Mouse (Mus musculus): ENCODE results near the gene Bank1. TPM values are rescaled to one million over a fixed set of nuclear protein-coding genes. Genes with fewer than 3 reads are reported as not detected.

Gene Bank1
- total and polyA plus RNA-seq, 2 experiments from 2014 or later = 0.30 TPM; not detected in 1

DNA sequence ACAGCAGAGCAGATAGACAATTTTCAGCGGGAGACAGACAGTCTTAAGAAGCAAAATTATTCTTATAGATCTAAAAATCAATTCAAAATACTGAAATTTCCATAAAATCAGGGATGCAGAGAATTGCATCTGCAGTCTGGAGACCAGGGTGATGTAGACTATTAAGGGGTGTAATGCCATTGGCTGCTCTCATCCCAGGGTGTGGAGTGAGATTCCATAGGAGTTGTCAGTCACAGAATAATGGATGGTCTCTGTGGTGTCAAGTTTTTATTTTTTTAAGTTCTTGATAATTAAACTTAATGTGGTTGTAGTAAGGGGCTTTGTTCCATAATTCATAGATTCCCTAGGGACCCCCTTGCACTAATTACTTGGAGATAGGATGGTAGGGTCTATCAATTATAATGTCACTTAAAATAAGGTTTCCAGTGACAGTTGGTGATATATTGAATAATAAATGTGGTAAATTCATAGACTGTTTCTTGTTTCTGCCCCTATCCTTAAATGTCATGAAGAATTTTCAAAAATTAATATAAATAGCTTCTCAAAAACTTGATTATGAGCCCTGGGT lies 136.1 kb downstream of the Bank1 start:
- no peak for ATAC-seq (ENCODE audit: insufficient read depth, low read depth)
- 67% methylated on average over 1 of the region's 1 CpGs for WGBS

DNA sequence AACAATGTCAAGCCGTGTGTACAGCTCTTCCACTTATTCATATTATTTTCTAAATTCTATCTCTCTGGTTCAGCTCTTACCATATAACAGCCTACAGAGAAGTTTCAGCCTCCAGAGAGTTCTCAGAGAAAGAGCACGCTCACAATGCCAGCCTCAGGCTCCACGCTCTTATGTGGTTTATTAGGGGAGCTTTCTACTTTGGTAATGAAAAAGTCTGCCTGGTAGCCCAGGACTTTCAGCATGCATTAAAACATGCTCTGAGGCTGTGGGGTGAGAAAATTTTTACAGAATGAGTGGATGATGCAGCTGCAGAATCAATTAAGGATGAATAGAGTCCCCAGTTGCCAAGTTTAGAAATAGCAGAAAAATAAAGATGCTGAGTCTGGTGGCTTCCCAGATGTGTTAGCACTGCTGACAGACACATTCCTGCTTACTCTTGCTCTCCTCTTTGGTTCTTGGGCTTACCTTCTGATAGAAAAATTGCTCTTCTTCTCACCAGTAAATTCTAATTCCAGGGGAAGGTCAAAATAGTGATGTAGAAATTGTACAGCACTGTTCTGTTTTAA lies 139.2 kb downstream of the Bank1 start:
- H3K27me3 ChIP-seq (ENCODE audit: control insufficient read depth, insufficient read depth, low read length) = no peaks in the 10 kb centered on the region
- H3K9me3 ChIP-seq (replicated peaks; ENCODE audit: control insufficient read depth, low read length) = no peaks in the 10 kb centered on the region
- H3K4me3 ChIP-seq (ENCODE audit: low read depth, low read length) = no peak overlapping the region
- H3K36me3 ChIP-seq (replicated peaks; ENCODE audit: control insufficient read depth, insufficient read depth, low read length) = no peaks in the 10 kb centered on the region
- DNase-seq (ENCODE audit: low spot score) (no peak), ATAC-seq (ENCODE audit: insufficient read depth, low read depth) (no peak)
- no peak overlapping the region for H3K9ac ChIP-seq (replicated peaks; ENCODE audit: low read depth, low read length)
- no peaks in the 10 kb centered on the region for H3K4me1 ChIP-seq (ENCODE audit: control insufficient read depth, insufficient read depth)
- WGBS = 84% methylated on average over 3 of the region's 3 CpGs
- H3K4me2 ChIP-seq (ENCODE audit: low read depth, low read length) = no peak overlapping the region
- H3K27ac ChIP-seq (ENCODE audit: low read depth) = no peak overlapping the region
- TF ChIP-seq EP300 (IDR thresholded peaks at IDR 0.05; ENCODE audit: low read depth) (no peak), CTCF (IDR thresholded peaks at IDR 0.05; ENCODE audit: low read depth) (no peak)

More for the DNA sequence above, 136.1 kb downstream of the Bank1 start:
- Histone ChIP-seq H3K4me1 (ENCODE audit: control insufficient read depth, insufficient read depth) (no peaks in the 10 kb centered on the region), H3K27me3 (ENCODE audit: control insufficient read depth, insufficient read depth, low read length) (no peaks in the 10 kb centered on the region), H3K36me3 (replicated peaks; ENCODE audit: control insufficient read depth, insufficient read depth, low read length) (no peaks in the 10 kb centered on the region), H3K4me2 (ENCODE audit: low read depth, low read length) (no peak overlapping the region), H3K27ac (ENCODE audit: low read depth) (no peak overlapping the region), H3K4me3 (ENCODE audit: low read depth, low read length) (no peak overlapping the region), H3K9me3 (replicated peaks; ENCODE audit: control insufficient read depth, low read length) (no peaks in the 10 kb centered on the region), H3K9ac (replicated peaks; ENCODE audit: low read depth, low read length) (no peak overlapping the region)
- TF ChIP-seq CTCF (IDR thresholded peaks at IDR 0.05; ENCODE audit: low read depth) = no peak
- no peak for TF ChIP-seq EP300 (IDR thresholded peaks at IDR 0.05; ENCODE audit: low read depth)
- DNase-seq (ENCODE audit: low spot score) = no peak

DNA sequence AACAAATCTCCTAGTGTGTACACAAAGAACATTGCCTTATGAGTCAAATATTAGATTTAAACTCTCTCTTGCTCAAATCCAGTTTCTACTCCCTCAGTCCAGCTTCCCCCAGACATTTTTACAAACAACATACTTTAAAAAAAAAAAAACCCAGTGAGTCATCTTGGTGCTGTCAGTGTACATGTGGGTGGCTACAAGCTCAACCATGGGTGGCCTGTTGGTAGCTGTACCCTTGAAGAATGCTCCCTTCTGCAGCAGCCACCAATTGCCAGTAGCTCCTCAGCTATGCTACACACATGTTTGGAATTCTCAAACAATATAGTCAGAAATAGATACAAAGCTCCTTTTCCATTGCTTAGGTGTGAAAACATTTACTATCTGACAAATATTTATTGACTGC lies 154.2 kb downstream of the Bank1 start:
- DNase-seq (ENCODE audit: low spot score) (no peak), ATAC-seq (ENCODE audit: insufficient read depth, low read depth) (no peak)
- H3K4me1 ChIP-seq (ENCODE audit: control insufficient read depth, insufficient read depth) = no peaks in the 10 kb centered on the region
- H3K27ac ChIP-seq (ENCODE audit: low read depth) = no peak overlapping the region
- no peak for TF ChIP-seq CTCF (IDR thresholded peaks at IDR 0.05; ENCODE audit: low read depth)
- no peak for TF ChIP-seq EP300 (IDR thresholded peaks at IDR 0.05; ENCODE audit: low read depth)
- H3K9ac ChIP-seq (replicated peaks; ENCODE audit: low read depth, low read length) = no peak overlapping the region
- no peak overlapping the region for H3K4me3 ChIP-seq (ENCODE audit: low read depth, low read length)
- H3K4me2 ChIP-seq (ENCODE audit: low read depth, low read length) = no peak overlapping the region
- no peaks in the 10 kb centered on the region for H3K36me3 ChIP-seq (replicated peaks; ENCODE audit: control insufficient read depth, insufficient read depth, low read length)
- H3K27me3 ChIP-seq (ENCODE audit: control insufficient read depth, insufficient read depth, low read length) = no peaks in the 10 kb centered on the region
- no peaks in the 10 kb centered on the region for H3K9me3 ChIP-seq (replicated peaks; ENCODE audit: control insufficient read depth, low read length)

DNA sequence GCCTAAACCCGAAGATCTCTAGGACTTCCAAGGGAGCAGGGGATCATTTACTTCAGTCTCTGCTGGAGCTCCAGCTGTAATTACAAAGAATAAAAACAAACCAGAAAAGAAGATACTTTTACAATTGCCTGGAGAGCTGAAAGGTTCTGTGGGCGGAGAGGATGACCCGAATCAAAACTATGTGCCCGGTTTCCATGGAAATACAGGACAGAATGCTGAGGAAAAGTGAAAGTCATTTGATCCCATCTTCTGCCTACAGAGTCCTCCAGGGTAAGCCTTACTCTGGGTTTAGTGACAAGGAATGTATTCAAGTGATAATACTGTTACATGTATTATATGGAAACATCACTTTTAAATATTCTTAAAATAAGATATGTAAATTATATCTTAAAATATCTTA lies 157.8 kb downstream of the Bank1 start:
- Histone ChIP-seq H3K27me3 (ENCODE audit: control insufficient read depth, insufficient read depth, low read length) (no peaks in the 10 kb centered on the region), H3K9me3 (replicated peaks; ENCODE audit: control insufficient read depth, low read length) (no peaks in the 10 kb centered on the region), H3K27ac (ENCODE audit: low read depth) (no peak overlapping the region), H3K9ac (replicated peaks; ENCODE audit: low read depth, low read length) (no peak overlapping the region), H3K4me3 (ENCODE audit: low read depth, low read length) (no peak overlapping the region), H3K4me1 (ENCODE audit: control insufficient read depth, insufficient read depth) (no peaks in the 10 kb centered on the region), H3K36me3 (replicated peaks; ENCODE audit: control insufficient read depth, insufficient read depth, low read length) (no peaks in the 10 kb centered on the region), H3K4me2 (ENCODE audit: low read depth, low read length) (no peak overlapping the region)
- 72% methylated on average over 4 of the region's 4 CpGs for WGBS
- TF ChIP-seq CTCF (IDR thresholded peaks at IDR 0.05; ENCODE audit: low read depth) (no peak), EP300 (IDR thresholded peaks at IDR 0.05; ENCODE audit: low read depth) (no peak)
- ATAC-seq (ENCODE audit: insufficient read depth, low read depth) (no peak), DNase-seq (ENCODE audit: low spot score) (no peak)

DNA sequence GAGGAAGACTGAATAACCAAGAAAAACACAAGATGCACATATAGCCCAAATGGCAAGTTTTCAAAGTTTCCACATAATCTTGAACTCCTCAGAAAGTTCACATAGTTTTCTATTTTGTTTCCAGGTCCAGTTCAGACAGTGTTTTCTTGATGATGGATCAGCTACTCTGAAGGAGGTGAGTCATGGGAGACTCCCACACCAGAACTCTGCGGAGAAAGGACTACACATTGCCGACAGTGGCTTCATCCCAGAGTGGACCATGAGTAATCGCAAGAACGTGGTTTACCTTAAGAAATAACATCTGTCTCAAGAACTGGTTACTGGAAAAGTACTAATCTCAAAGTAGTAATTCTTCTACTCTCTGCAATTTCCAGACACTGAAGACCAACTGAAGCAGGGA lies 159.2 kb downstream of the Bank1 start:
- no peak overlapping the region for H3K4me3 ChIP-seq (ENCODE audit: low read depth, low read length)
- H3K4me2 ChIP-seq (ENCODE audit: low read depth, low read length) = no peak overlapping the region
- H3K9me3 ChIP-seq (replicated peaks; ENCODE audit: control insufficient read depth, low read length) = no peaks in the 10 kb centered on the region
- no peaks in the 10 kb centered on the region for H3K36me3 ChIP-seq (replicated peaks; ENCODE audit: control insufficient read depth, insufficient read depth, low read length)
- WGBS = 71% methylated on average over 4 of the region's 4 CpGs
- H3K4me1 ChIP-seq (ENCODE audit: control insufficient read depth, insufficient read depth) = no peaks in the 10 kb centered on the region
- H3K27me3 ChIP-seq (ENCODE audit: control insufficient read depth, insufficient read depth, low read length) = no peaks in the 10 kb centered on the region
- H3K9ac ChIP-seq (replicated peaks; ENCODE audit: low read depth, low read length) = no peak overlapping the region
- ATAC-seq (ENCODE audit: insufficient read depth, low read depth) = no peak
- H3K27ac ChIP-seq (ENCODE audit: low read depth) = no peak overlapping the region
- TF ChIP-seq CTCF (IDR thresholded peaks at IDR 0.05; ENCODE audit: low read depth) (no peak), EP300 (IDR thresholded peaks at IDR 0.05; ENCODE audit: low read depth) (no peak)
- no peak for DNase-seq (ENCODE audit: low spot score)

DNA sequence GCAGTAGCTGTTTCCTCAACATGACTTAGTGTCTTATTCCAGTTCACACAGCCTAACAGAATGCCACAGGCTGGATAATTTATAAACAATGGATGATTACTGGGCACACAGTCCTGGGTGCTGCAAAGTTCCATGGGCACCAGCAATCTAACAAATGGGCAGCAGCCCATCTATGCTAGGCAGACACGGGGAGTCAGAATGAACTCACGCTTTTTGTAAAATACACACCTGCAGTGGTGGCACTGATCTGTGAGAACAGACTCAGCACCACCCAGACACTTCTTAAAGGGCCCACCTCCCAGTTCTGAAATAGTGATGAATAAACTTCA lies 159.9 kb downstream of the Bank1 start:
- Histone ChIP-seq H3K4me2 (ENCODE audit: low read depth, low read length) (no peak overlapping the region), H3K27me3 (ENCODE audit: control insufficient read depth, insufficient read depth, low read length) (no peaks in the 10 kb centered on the region), H3K4me1 (ENCODE audit: control insufficient read depth, insufficient read depth) (no peaks in the 10 kb centered on the region), H3K4me3 (ENCODE audit: low read depth, low read length) (no peak overlapping the region), H3K9me3 (replicated peaks; ENCODE audit: control insufficient read depth, low read length) (no peaks in the 10 kb centered on the region), H3K36me3 (replicated peaks; ENCODE audit: control insufficient read depth, insufficient read depth, low read length) (no peaks in the 10 kb centered on the region), H3K27ac (ENCODE audit: low read depth) (no peak overlapping the region), H3K9ac (replicated peaks; ENCODE audit: low read depth, low read length) (no peak overlapping the region)
- TF ChIP-seq EP300 (IDR thresholded peaks at IDR 0.05; ENCODE audit: low read depth) (no peak), CTCF (IDR thresholded peaks at IDR 0.05; ENCODE audit: low read depth) (no peak)
- no peak for DNase-seq (ENCODE audit: low spot score)
- WGBS = 84% methylated on average over 2 of the region's 2 CpGs
- no peak for ATAC-seq (ENCODE audit: insufficient read depth, low read depth)
